Mouse (Mus musculus): ENCODE results near the gene Zfp771.

- TF ChIP-seq CTCF (conservative IDR thresholded peaks at IDR 0.05; ENCODE audit: low read length), result no peak
- no peak for TF ChIP-seq POU5F1 (IDR thresholded peaks at IDR 0.05; ENCODE audit: borderline replicate concordance, low read length)
- no peak for TF ChIP-seq NANOG (IDR thresholded peaks at IDR 0.05; ENCODE audit: borderline replicate concordance, low read length)
Observed at GRCm38 (mm10) chr7:127262218-127262961, 18.3 kb downstream of the Zfp771 start.

Measured in E14TG2a.4 (cell line).